Mouse (Mus musculus) adrenal gland, adult 2 months (tissue): ENCODE measurements at regions not wholly inside any gene's neighbourhood (a gene's known extent, or its start where the extent isn't known, plus 50 kb on each side); places are given as distances from the start of the nearest gene placed in this dataset.

ENCODE experiments used
- DNase-seq: peaks from one replicate; pipeline ENCODE4 v3.0.0; 2021

DNA sequence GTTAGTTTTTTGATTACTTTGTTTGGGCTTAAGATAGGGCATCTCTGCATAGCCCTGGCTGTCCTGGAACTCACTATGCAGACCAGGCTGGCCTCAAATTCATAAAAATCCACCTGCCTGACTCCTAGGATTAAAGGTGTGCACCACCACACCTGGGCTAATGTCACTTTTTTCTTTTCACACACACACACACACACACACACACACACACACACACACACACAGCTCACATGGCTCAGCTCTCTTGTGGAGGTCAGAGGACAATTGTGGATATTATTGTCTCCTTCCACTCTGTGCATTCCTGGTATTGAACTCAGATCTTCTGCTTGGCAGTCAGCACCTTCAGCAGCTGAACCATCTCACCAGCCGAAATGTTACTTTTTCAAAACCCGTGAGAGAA, 110.5 kb upstream of the Egln3 start:
- no peak for DNase-seq

DNA sequence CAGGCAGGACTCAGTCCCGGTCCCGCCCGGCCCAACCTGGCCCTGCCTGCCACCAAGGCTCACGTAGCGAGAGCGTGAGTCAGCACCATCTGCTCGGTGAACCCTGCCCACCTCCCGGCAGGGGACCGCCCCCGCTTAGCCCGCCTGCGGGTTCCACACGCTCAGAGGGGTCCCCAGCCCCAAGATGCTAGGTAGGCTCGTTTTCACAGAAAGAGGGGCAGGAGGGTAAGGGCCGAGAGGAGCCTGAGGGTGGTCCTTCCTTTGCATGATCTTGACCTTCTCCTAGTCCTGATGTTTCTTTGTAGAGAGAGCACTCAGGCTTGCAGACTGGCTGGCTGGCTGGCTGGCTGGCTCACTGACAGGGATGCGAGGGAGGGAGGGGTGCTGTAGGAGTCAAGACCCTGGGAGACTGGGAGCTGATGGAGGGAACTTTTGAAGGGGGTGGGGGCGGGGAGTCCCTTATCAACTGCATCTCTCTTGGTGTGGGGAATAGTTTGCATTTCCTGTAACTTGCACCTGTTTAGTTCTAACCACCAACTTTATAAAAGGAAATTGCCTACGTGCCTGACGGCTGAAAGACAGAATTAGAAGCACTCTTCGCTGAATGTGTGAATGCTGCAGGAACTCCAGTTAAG, 109.7 kb upstream of the Egln3 start:
- peak; percentile 81 for DNase-seq

DNA sequence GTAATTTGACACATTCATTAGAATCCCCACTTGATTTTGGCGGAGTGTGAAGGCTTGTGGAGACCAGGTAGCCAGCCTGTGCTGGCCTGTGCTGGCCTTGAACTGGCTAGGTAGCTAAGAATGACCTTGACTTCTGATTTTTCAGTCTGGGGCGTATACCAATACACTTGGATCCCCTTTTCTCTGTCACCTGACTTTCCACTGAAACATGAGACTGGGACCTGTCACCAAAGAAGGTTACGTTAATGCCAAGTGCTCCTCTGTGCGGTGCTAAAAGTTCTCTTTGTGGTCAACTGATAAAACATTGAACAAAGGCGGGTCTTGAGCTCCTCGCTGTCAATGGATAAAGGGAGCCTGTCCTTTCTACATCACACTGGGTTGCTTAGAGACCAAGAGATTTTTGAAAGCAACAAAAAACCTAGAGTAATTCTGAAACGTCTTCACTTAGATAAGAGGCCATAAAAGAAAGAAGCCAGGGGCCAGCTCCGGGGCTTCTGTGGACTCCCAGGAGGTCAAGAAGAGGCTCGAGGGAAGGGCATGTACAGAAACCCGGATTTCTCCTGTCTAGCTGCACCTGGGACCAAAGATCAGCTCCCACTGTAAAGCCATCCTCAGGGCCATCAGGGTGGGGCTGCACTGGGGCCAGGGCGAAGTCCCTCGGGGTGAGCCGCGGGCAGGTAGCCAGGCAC, 109.0 kb upstream of the Egln3 start:
- no peak for DNase-seq

GRCm38 (mm10) chr12:54311896-54312521, 108.3 kb upstream of the Egln3 start:
- DNase-seq: no peak

DNA sequence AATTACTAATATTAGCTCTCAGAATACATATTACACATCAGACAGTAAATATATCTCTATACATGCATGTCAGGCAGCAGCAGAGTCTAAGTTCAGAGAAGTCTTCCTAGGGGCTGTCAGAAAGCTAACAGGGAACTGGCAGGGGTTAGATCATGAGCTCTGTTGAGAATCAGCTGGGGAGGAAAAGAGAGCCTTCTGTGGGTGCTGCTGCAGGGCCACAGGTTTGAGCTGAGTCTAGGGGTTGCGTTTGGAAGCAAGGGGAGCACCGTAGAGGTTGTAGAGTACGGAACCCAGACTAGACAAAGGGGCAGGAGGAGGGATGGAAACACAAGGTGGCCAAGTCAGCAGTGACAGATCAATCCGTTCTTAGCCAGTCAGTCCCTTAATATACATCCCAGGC, 106.2 kb upstream of the Egln3 start:
- DNase-seq: no peak

DNA sequence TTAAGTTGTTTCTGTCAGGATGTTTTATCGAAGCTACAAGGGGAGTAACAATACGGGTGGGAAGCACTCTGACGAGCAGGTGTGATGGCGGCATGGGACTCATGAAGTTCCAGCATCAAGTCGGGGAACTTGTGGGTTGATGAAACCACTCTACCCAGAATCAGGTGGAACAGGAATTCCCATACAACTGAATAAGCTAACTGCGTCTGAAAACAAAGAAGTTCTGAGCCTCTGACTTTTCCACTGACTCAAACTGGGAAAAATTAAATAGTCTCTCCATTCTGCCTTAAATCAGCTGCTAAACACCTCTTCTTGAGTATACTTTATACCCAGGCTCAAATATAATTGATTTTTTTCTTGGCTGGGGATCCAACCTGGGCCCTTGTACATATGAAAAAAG, 105.6 kb upstream of the Egln3 start:
- no peak for DNase-seq

GRCm38 (mm10) chr12:54305135-54305630, 101.5 kb upstream of the Egln3 start:
- DNase-seq: no peak

DNA sequence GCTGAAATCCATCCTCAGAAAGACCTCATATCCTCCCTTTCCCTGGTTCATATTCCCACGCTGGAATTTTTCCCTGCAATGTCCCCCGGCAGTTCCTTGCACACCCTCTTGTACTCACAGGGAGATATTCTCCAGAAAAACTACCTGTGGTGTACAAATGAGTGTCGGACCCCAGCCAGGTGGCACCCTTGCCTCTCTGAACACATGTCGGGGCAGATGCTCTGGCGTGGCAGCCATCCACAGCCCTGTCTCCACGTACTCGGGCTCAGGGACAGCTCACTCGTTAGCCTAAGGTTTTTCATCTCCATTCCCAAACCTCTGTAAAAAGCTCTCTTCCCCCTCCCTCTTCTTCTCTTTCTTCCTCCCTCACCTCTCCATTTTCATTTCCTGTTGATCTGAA, 100.1 kb upstream of the Egln3 start:
- DNase-seq: no peak

- DNase-seq: no peak
These were observed 95.8 kb upstream of the Egln3 start for GRCm38 (mm10) chr12:54299506-54299905.

- DNase-seq: no peak
These were observed 89.6 kb upstream of the Egln3 start for GRCm38 (mm10) chr12:54293248-54293647.

DNA sequence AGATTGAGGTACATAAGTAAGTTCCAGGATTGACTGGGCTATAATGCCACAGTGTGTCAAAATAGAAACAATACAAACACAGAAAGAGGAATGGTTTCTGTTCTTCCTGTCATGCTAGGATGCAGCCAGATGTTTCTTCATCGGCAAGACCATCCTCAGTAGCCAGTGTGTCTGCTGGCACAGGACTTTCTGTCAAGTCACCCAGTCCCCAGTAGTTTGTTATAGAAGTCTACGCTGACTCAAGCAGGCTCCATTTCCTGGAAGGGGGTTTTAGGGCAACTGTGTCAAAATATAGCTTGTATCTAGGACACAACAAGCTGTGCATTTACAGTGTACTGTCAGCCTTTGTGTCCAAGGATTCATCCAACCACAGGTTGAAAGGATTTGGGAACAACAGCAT, 86.7 kb upstream of the Egln3 start:
- DNase-seq: no peak

- no peak for DNase-seq
These were observed 85.1 kb upstream of the Egln3 start for GRCm38 (mm10) chr12:54288747-54289146.

DNA sequence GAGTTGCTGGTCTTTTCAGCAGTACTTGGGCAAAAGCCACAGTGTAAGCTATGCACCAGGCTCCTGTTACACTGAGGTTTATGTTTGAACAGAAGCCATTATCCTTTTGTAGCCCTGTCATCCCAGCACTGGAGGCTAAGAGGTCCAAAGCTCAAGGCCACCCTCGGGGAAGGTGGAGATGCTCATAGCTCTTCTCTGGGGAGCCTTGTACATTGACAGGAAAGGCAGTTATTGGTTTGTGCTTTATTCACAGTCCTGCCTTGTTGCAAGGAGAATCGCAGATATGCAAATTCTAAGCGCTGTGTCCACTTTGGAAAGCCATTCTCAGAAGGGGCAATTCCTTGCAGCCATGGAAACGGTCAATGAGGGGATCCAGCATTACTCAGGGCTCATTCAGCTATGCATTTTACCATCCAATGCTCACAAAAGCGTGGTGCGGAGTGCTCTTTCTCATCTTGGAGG, 84.4 kb upstream of the Egln3 start:
- DNase-seq: no peak

- DNase-seq: peak; percentile 13
These were observed 83.5 kb upstream of the Egln3 start for GRCm38 (mm10) chr12:54286911-54287819.

DNA sequence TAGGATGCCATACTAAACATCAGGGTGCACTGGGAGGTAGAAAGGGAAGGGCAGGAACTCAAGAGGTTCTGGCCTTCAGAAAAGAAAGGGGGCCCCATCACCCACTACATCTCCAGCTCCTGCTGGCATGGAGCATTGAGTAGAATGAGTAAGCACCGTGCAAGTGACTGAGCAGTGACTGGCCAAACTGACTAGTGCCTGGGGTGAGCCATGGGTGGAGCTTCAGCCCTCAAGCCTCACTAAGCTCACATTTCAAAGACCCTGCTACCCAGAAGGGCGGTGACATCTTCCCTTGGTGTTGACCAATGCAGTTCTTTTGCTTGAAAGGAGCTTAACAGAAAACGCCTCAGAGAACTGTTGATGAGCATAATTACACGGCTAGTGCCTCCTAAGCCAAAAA, 80.0 kb upstream of the Egln3 start:
- DNase-seq: no peak

DNA sequence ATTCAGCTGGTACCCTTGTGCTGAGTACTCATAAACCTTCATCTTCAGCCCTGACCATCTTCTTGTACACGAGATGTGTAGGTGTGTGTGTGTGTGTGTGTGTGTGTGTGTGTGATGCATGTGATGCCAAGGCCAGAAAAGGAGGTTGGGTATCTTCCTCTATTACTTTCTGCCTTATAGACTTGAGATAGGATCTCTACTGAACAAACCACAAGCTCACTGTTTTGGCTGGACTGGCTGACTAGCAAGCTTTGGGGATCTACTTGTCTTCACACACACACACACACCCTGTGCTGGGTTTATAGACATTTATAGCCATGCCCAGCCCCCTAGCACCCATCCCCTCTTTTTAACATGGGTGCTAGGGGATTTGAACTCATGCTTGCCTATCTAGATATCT, 79.4 kb upstream of the Egln3 start:
- DNase-seq: no peak

- DNase-seq: no peak
These were observed 78.7 kb upstream of the Egln3 start for GRCm38 (mm10) chr12:54282281-54282921.

DNA sequence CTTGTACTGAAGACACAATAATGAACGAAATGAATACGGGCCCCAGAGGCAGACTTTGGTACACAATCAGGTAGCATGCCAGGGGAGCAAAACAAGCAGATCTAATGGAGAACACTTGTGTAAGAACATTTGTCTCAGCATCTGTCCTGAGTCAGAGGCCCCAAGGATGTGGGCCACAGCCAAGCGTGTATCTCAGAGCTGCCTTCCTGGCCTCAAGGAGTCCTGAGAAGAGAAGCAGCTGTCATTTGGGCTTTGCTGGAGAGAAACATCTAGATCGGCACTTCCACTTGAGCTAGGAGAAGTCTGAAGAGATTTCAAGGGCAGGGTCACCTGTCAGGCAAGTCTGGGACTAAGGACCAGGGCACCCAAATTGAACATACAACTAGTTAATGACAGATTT, 76.8 kb upstream of the Egln3 start:
- DNase-seq: no peak

- no peak for DNase-seq
These were observed 76.3 kb upstream of the Egln3 start for GRCm38 (mm10) chr12:54280001-54280400.

GRCm38 (mm10) chr12:54276978-54277537, 73.4 kb upstream of the Egln3 start:
- no peak for DNase-seq

- DNase-seq: no peak
These were observed 69.8 kb upstream of the Egln3 start for GRCm38 (mm10) chr12:54273506-54273905.
